Mouse (Mus musculus) bone marrow macrophage, adult 2 months (primary cell): ENCODE data around the gene Gm11733.

Source experiments
- CTCF ChIP-seq: IDR thresholded peaks from 2 replicates; pipeline ENCODE4 v1.5.1; 2012; ENCODE audit warnings: low read depth, mild to moderate bottlenecking, low read length, moderate library complexity
- POLR2A ChIP-seq: IDR thresholded peaks from 2 replicates; pipeline ENCODE4 v1.6.1; 2012; ENCODE audit warnings: mild to moderate bottlenecking, low read depth, low read length, borderline replicate concordance

GRCm38 (mm10) chr11:117479746-117480145 is 4.4 kb upstream of the Gm11733 start:
- no peak for TF ChIP-seq CTCF
- no peak for TF ChIP-seq POLR2A
